Mouse (Mus musculus) adrenal gland, adult (tissue): Measurements from ENCODE around the gene Lnx1.
A peak's percentile ranks its signal among the peaks of the same experiment; 100 is the strongest.

Experiments used
- DNase-seq, 2 experiments: peaks; one replicate each; pipeline ENCODE4 v3.0.0; 2022 to 2023; ENCODE audit warnings: low spot score in 1 of 2; ENCODE audit not compliant: inconsistent age in 2 of 2

The Lnx1 gene

GRCm38 (mm10) chr5:74702766-74703165, at the start of gene Lnx1:
Lnx1 (minus strand) TSS chr5:74702912.
- DNase-seq, result no peak

GRCm38 (mm10) chr5:74750501-74750900, 47.8 kb upstream of the Lnx1 start:
- peak; percentile 69 to 77 for DNase-seq

- DNase-seq, result no peak
Observed at GRCm38 (mm10) chr5:74747476-74747875, 44.8 kb upstream of the Lnx1 start.

- DNase-seq, result no peak
Observed at GRCm38 (mm10) chr5:74740951-74741350, 38.2 kb upstream of the Lnx1 start.

GRCm38 (mm10) chr5:74739435-74739834, 36.7 kb upstream of the Lnx1 start:
- no peak for DNase-seq

DNA sequence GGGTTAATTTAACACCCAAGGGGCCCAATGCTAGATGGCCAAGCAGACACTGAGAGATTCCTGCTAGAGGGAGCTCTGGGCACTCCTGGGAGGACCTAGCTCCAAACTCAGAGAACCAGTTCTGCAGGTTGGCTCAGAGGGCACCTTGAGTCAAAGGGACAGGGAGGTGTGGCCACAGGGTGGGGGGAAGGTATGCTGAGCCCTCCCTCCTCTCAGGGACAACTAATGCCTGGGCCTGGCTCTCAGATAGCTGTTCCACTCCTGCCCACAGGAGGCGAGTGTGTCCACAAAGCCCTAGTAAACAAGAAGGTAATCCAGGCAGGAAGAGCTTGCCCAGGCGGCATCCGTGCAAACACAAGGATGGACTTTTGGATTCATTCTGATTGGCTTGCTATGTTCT, 35.6 kb upstream of the Lnx1 start:
- no peak for DNase-seq

GRCm38 (mm10) chr5:74733885-74734558, 31.3 kb upstream of the Lnx1 start:
- no peak for DNase-seq

DNA sequence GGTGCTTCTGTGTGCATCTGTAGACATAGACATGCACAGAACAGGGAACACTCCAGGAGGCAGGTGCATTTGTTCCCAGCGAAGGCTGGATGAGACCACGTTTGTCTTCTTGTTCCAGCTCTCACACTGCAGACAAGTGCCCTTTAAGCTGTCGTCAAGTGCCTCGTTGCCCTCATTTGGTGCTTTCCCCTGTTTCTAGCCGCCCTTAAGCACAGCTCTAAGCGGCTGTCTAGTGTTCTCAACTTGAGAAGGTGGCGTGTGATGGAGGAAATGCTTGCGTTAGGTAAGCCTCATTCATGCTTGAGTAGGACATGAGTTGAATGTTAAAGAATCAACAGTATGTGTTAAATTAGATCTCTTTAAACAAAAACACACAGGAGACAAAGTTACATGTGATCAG, 29.9 kb upstream of the Lnx1 start:
- no peak for DNase-seq

DNA sequence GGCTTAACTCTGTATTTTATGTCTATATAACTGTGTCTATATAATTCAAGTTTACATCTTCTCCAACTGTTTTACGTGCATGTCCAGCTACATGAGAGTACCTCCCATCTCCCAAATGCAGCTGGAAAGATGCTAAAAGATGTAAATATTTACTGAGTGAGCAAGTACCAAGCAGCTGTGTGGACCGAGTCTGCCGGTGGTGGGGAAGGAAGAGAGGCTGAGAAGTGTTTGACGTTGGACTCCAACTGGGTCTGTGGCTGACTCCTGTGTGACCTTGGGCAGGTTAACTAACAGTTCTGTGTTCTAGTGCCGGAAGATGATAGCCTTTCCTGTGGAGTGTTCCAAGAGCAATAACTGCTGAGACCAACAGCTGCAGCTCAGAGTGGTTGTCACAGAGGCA, 27.9 kb upstream of the Lnx1 start:
- no peak for DNase-seq

DNA sequence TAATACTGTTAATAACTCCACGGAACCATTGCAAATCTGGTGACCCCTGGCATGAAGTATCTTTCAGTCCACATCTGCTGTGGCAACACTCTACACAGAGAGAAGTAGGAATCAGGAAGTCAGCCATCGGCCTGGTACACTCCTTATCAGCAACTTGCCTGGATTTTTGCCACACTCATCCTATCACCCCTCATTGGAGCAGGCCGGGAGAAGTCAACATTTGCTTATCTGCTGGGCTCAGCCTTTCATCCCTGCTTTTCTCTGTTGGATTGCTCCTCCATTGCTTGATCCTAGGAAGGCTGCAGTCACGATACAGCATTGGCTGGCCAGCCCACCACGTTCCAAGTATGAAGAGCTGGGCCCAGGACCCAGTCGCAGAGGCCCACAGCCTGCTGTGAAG, 26.9 kb upstream of the Lnx1 start:
- no peak for DNase-seq

- DNase-seq, result no peak
Observed at GRCm38 (mm10) chr5:74728186-74728585, 25.5 kb upstream of the Lnx1 start.

GRCm38 (mm10) chr5:74727319-74727718, 24.6 kb upstream of the Lnx1 start:
- DNase-seq, result no peak

- DNase-seq, result no peak
Observed at GRCm38 (mm10) chr5:74725541-74725940, 22.8 kb upstream of the Lnx1 start.

- no peak for DNase-seq
Observed at GRCm38 (mm10) chr5:74721816-74722215, 19.1 kb upstream of the Lnx1 start.

DNA sequence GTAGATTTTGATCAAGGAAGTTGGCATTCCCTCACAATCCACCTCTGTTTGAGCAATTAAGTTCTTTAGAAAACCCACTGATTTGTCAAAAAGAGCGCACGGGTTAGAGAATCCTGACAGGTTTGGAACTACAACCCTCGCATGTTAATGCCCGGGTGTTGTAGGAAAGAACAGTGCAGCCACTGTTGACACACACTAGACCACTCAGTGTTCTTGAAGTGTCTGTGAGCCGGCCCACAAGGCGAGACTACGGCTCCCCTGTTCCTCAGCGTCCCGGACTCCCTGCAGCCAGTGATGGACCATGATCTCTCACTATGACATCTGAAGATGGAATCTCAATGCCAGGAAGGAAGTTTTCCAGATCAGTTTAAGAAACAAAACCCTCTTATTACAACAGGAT, 17.9 kb upstream of the Lnx1 start:
- no peak for DNase-seq

DNA sequence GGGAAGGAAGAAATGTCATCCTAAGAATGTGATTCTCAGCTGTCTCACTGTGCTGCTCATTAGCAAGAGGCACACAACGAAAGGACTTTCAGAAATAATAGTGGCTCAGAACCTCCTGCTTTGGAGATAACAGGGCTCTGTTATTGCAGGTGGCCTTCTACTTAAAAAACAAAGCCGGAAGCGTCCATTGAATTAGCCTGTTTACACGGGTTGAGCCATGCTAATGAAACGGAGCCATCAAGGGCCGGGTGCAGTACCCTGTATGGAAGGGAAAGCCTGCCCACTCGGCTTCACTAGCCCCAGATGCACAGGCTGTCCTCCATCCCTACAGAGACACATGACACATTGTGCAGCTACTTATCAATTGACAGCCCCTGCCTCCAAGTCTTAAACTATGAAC, 13.5 kb upstream of the Lnx1 start:
- no peak for DNase-seq

DNA sequence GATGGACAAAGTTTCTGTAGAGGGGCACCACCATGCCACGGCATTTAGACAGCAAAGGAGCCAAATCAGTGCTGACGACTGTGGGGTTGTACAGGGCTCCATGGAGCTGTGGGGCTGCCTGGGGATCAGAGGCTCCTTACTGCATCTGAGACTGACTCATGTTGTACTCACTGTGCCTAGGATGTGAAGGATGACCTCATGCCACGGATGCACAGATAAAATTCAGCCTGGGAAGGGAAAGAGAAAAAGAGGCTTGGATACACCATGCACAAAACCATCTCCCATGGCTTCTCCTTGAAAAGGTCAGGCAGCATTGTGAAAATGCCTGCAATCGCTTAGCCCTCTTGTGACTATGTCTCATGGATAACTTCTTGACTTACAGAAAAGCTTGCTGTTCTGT, 10.1 kb upstream of the Lnx1 start:
- DNase-seq, result peak in 1 of 2 experiments; percentile 54

DNA sequence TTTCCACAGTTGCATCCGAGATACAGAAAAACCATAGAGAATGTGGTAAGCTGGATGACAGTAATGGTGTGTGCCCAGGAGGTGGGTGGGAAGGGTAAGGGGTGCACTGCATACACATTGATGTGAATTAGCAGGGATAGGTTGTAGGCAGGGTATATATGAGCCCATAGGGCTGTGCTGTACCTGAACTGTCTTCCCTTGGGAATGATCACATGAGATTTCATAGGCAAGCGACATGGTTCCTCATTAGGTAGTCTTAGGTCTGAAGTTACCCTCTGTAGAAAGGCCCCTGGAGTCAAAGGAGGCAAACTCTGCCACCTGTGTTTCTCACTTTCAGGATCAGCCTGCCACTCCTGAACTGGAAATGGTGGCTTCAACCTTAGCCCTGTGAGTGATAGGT, 9.3 kb upstream of the Lnx1 start:
- no peak for DNase-seq

- no peak for DNase-seq
Observed at GRCm38 (mm10) chr5:74711056-74711455, 8.3 kb upstream of the Lnx1 start.

GRCm38 (mm10) chr5:74710181-74710580, 7.5 kb upstream of the Lnx1 start:
- DNase-seq, result no peak

DNA sequence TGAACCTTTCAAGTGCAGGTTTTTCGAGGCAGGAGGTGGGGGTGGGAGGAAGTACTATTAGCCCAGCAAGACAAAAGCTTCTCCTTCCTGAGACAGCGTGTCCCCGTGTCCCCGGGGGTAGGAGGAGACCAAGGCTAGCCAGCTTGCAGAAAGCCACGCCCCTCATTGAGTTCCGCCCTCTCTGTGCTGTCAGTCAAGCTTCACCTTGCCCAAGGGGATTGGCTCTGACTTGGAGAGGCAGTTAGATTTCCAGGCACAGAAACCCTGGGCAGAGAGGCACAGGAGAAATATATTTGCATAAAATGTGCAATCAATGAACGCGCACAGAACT, 1.7 kb upstream of the Lnx1 start:
- peak; percentile 91 to 95 for DNase-seq

DNA sequence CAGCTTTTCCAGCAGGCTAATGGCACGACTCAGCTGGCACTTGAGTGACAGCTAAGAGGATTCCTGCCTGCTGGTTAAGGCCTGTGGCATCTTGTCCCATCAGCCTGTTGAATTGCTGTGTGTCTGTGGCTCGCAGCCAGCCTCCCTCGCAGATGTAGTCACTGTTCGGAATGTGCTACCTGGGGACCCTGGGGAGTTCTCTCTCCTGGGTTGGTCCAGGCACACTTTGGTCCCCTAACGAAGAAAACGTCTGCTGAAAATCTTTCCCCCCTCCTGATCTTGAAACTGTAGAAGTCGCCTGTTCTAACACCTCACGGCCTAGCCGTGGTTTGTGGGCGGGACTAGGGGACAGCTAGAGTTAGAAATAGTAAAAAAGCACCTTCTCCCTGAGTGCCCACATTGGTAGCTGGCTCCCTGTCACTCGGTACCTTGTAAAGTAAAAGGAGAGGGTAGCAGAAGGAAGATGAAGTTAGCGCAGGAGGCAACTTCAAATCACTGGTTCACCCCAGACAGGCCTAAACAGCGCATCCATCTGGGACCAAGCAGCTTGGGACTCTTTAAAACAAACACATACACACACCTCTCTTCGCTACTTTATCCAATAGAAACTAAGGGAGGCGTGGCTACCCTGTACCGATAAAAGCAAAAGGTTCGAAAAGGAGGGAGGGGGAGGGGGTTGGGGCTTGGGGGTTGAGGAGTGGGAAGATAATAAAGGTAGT, 1.2 kb upstream of the Lnx1 start:
- DNase-seq, result peak; percentile 44 to 79

GRCm38 (mm10) chr5:74700918-74701317, 1.8 kb downstream of the Lnx1 start:
- no peak for DNase-seq
